Mouse (Mus musculus): Measurements from ENCODE around the gene Rchy1. TPM values are rescaled to one million over a fixed set of nuclear protein-coding genes. Genes with fewer than 3 reads are reported as not detected.

The Rchy1 gene
- total RNA-seq (2014; rRNA removed) (39.9 and 40.0 TPM in 2 replicates), polyA plus RNA-seq (2015; fragmentation: Nextera tagmentation; extraction: Ambion mirVana) (44.2 and 67.1 TPM in 2 replicates)

GRCm38 (mm10) chr5:91962639-91963440 is at the start of gene Rchy1:
Rchy1 (minus strand) TSS chr5:91963068.
- ATAC-seq (peak; percentile 95), DNase-seq (peak; percentile 95)
- H3K9ac ChIP-seq: peak within 1 kb of the TSS; percentile 71
- H3K9me3 ChIP-seq (ENCODE audit: low read length): no peaks in the 10 kb centered on the region
- WGBS: 2% methylated on average over 65 of the region's 65 CpGs
- peak within 1 kb of the TSS; percentile 70 for H3K4me2 ChIP-seq (ENCODE audit: low read depth)
- TF ChIP-seq CTCF (IDR thresholded peaks at IDR 0.05; ENCODE audit: low read depth): peak; percentile 57
- H3K36me3 ChIP-seq (ENCODE audit: insufficient read depth): 0 out of 2 replicates have a peak, but pooled peaks cover under 1% of the 10 kb centered on the region
- H3K4me3 ChIP-seq (ENCODE audit: low read depth, low read length): peak within 1 kb of the TSS; percentile 92
- H3K27ac ChIP-seq (ENCODE audit: low read depth, low read length): peak within 1 kb of the TSS; percentile 97
- no peaks in the 10 kb centered on the region for H3K27me3 ChIP-seq (ENCODE audit: insufficient read depth, low read length)
- H3K4me1 ChIP-seq (ENCODE audit: insufficient read depth): peaks cover 12% of the 10 kb centered on the region; the same call in 1 of the 2 replicates

GRCm38 (mm10) chr5:92011756-92012155 is 48.9 kb upstream of the Rchy1 start:
- no peak for DNase-seq
- no peak overlapping the region for H3K27ac ChIP-seq (ENCODE audit: low read depth, low read length)
- TF ChIP-seq CTCF (IDR thresholded peaks at IDR 0.05; ENCODE audit: low read depth): no peak

GRCm38 (mm10) chr5:92009827-92010226 is 47.0 kb upstream of the Rchy1 start:
- WGBS: 46% methylated on average over 2 of the region's 2 CpGs
- DNase-seq: no peak

More at GRCm38 (mm10) chr5:92011756-92012155, 48.9 kb upstream of the Rchy1 start:
- Histone ChIP-seq H3K9ac (no peak overlapping the region), H3K4me1 (ENCODE audit: insufficient read depth) (no peaks in the 10 kb centered on the region), H3K4me3 (ENCODE audit: low read depth, low read length) (no peak overlapping the region), H3K4me2 (ENCODE audit: low read depth) (no peak overlapping the region), H3K36me3 (ENCODE audit: insufficient read depth) (no peaks in the 10 kb centered on the region), H3K27me3 (ENCODE audit: insufficient read depth, low read length) (no peaks in the 10 kb centered on the region), H3K9me3 (ENCODE audit: low read length) (no peaks in the 10 kb centered on the region)
- WGBS: 60% methylated on average over 7 of the region's 7 CpGs
- no peak for ATAC-seq

GRCm38 (mm10) chr5:92003011-92003410 is 40.1 kb upstream of the Rchy1 start:
- peak; percentile 38 for DNase-seq
- Histone ChIP-seq H3K27me3 (ENCODE audit: insufficient read depth, low read length) (no peaks in the 10 kb centered on the region), H3K27ac (ENCODE audit: low read depth, low read length) (no peak overlapping the region), H3K4me3 (ENCODE audit: low read depth, low read length) (no peak overlapping the region), H3K9me3 (ENCODE audit: low read length) (no peaks in the 10 kb centered on the region), H3K4me2 (ENCODE audit: low read depth) (no peak overlapping the region), H3K4me1 (ENCODE audit: insufficient read depth) (no peaks in the 10 kb centered on the region), H3K9ac (no peak overlapping the region), H3K36me3 (ENCODE audit: insufficient read depth) (no peaks in the 10 kb centered on the region)
- ATAC-seq: peak; percentile 70
- WGBS: 75% methylated on average over 2 of the region's 2 CpGs
- TF ChIP-seq CTCF (IDR thresholded peaks at IDR 0.05; ENCODE audit: low read depth): peak; percentile 70

More at GRCm38 (mm10) chr5:92009827-92010226, 47.0 kb upstream of the Rchy1 start:
- Histone ChIP-seq H3K27me3 (ENCODE audit: insufficient read depth, low read length) (no peaks in the 10 kb centered on the region), H3K9ac (no peak overlapping the region), H3K27ac (ENCODE audit: low read depth, low read length) (no peak overlapping the region), H3K4me3 (ENCODE audit: low read depth, low read length) (no peak overlapping the region), H3K9me3 (ENCODE audit: low read length) (no peaks in the 10 kb centered on the region), H3K4me1 (ENCODE audit: insufficient read depth) (no peaks in the 10 kb centered on the region), H3K36me3 (ENCODE audit: insufficient read depth) (no peaks in the 10 kb centered on the region), H3K4me2 (ENCODE audit: low read depth) (no peak overlapping the region)
- ATAC-seq: no peak
- TF ChIP-seq CTCF (IDR thresholded peaks at IDR 0.05; ENCODE audit: low read depth): no peak

- TF ChIP-seq CTCF (IDR thresholded peaks at IDR 0.05; ENCODE audit: low read depth): no peak
- DNase-seq (no peak), ATAC-seq (no peak)
- no peaks in the 10 kb centered on the region for H3K27me3 ChIP-seq (ENCODE audit: insufficient read depth, low read length)
- no peak overlapping the region for H3K4me2 ChIP-seq (ENCODE audit: low read depth)
- H3K9me3 ChIP-seq (ENCODE audit: low read length): no peaks in the 10 kb centered on the region
- H3K9ac ChIP-seq: no peak overlapping the region
- H3K27ac ChIP-seq (ENCODE audit: low read depth, low read length): no peak overlapping the region
- WGBS: 72% methylated on average over 2 of the region's 2 CpGs
- no peaks in the 10 kb centered on the region for H3K4me1 ChIP-seq (ENCODE audit: insufficient read depth)
- no peaks in the 10 kb centered on the region for H3K36me3 ChIP-seq (ENCODE audit: insufficient read depth)
- H3K4me3 ChIP-seq (ENCODE audit: low read depth, low read length): no peak overlapping the region
These were observed 37.9 kb upstream of the Rchy1 start for GRCm38 (mm10) chr5:92000770-92001169.

GRCm38 (mm10) chr5:91994546-91994945 is 31.7 kb upstream of the Rchy1 start:
- DNase-seq: no peak
- no peak overlapping the region for H3K9ac ChIP-seq

GRCm38 (mm10) chr5:91993061-91993460 is 30.2 kb upstream of the Rchy1 start:
- Histone ChIP-seq H3K9ac (no peak overlapping the region), H3K27ac (ENCODE audit: low read depth, low read length) (no peak overlapping the region), H3K4me3 (ENCODE audit: low read depth, low read length) (no peak overlapping the region), H3K4me1 (ENCODE audit: insufficient read depth) (no peaks in the 10 kb centered on the region), H3K9me3 (ENCODE audit: low read length) (no peaks in the 10 kb centered on the region), H3K36me3 (ENCODE audit: insufficient read depth) (no peaks in the 10 kb centered on the region), H3K4me2 (ENCODE audit: low read depth) (no peak overlapping the region), H3K27me3 (ENCODE audit: insufficient read depth, low read length) (no peaks in the 10 kb centered on the region)
- no peak for ATAC-seq
- WGBS: 91% methylated on average over 2 of the region's 2 CpGs
- DNase-seq: no peak
- no peak for TF ChIP-seq CTCF (IDR thresholded peaks at IDR 0.05; ENCODE audit: low read depth)

More at GRCm38 (mm10) chr5:91994546-91994945, 31.7 kb upstream of the Rchy1 start:
- ATAC-seq: no peak
- Histone ChIP-seq H3K4me3 (ENCODE audit: low read depth, low read length) (no peak overlapping the region), H3K27ac (ENCODE audit: low read depth, low read length) (no peak overlapping the region), H3K36me3 (ENCODE audit: insufficient read depth) (no peaks in the 10 kb centered on the region), H3K9me3 (ENCODE audit: low read length) (no peaks in the 10 kb centered on the region), H3K4me2 (ENCODE audit: low read depth) (no peak overlapping the region), H3K4me1 (ENCODE audit: insufficient read depth) (no peaks in the 10 kb centered on the region), H3K27me3 (ENCODE audit: insufficient read depth, low read length) (no peaks in the 10 kb centered on the region)
- WGBS: 60% methylated on average over 13 of the region's 13 CpGs
- no peak for TF ChIP-seq CTCF (IDR thresholded peaks at IDR 0.05; ENCODE audit: low read depth)

Measured in forebrain, postnatal 0 days (tissue).